Mouse (Mus musculus) MEL (cell line): ENCODE measurements around the gene Hgd.
A peak's percentile ranks its signal among the peaks of the same experiment; 100 is the strongest.

Source experiments
- CHD1 ChIP-seq: IDR thresholded peaks from 2 replicates; pipeline ENCODE4 v1.6.1; 2012; ENCODE audit warnings: low read depth, mild to moderate bottlenecking, inconsistent platforms, low read length, improper control_type of control experiment
- CTCF ChIP-seq, 3 experiments: IDR thresholded peaks in 2 of 3; conservative IDR thresholded peaks in 1 of 3; 2 replicates each; pipeline ENCODE4 v1.5.1; 2011 to 2012; ENCODE audit warnings: low read length in 3 of 3, low read depth in 2 of 3, mild to moderate bottlenecking in 2 of 3, improper control_type of control experiment in 1 of 3, inconsistent platforms in 1 of 3, mixed read lengths in 1 of 3, moderate library complexity in 1 of 3; ENCODE audit not compliant: control insufficient read depth in 1 of 3, insufficient read depth in 1 of 3, poor library complexity in 1 of 3, severe bottlenecking in 1 of 3
- EP300 ChIP-seq, 2 experiments: IDR thresholded peaks; 2 replicates each; pipeline ENCODE4 v1.6.1; 2011; ENCODE audit warnings: improper control_type of control experiment in 2 of 2, low read length in 2 of 2, low read depth in 1 of 2, mild to moderate bottlenecking in 1 of 2
- MYC ChIP-seq: IDR thresholded peaks from 2 replicates; pipeline ENCODE4 v1.6.1; 2011; ENCODE audit warnings: low read depth, mild to moderate bottlenecking, low read length, improper control_type of control experiment, moderate library complexity
- NELFE ChIP-seq: IDR thresholded peaks from 2 replicates; pipeline ENCODE4 v1.6.1; 2011; ENCODE audit warnings: low read depth, low read length, improper control_type of control experiment
- NRF1 ChIP-seq: IDR thresholded peaks from 2 replicates; pipeline ENCODE4 v1.6.1; 2014; ENCODE audit warnings: low read depth, mild to moderate bottlenecking, inconsistent platforms, low read length, improper control_type of control experiment, moderate library complexity; ENCODE audit not compliant: poor library complexity, insufficient read depth, severe bottlenecking
- POLR2A ChIP-seq, 2 experiments: IDR thresholded peaks; 2 replicates each; pipeline ENCODE4 v1.6.1; 2011 to 2012; ENCODE audit warnings: low read length in 2 of 2, mild to moderate bottlenecking in 2 of 2, control low read depth in 1 of 2, improper control_type of control experiment in 1 of 2, low read depth in 1 of 2, moderate library complexity in 1 of 2; ENCODE audit not compliant: control insufficient read depth in 1 of 2, insufficient read depth in 1 of 2, poor library complexity in 1 of 2
- RCOR1 ChIP-seq: IDR thresholded peaks from 2 replicates; pipeline ENCODE4 v1.6.1; 2012; ENCODE audit warnings: low read depth, mild to moderate bottlenecking, inconsistent platforms, low read length, improper control_type of control experiment
- ZNF384 ChIP-seq: IDR thresholded peaks from 2 replicates; pipeline ENCODE4 v1.6.1; 2012; ENCODE audit warnings: low read depth, mild to moderate bottlenecking, inconsistent platforms, low read length, improper control_type of control experiment

DNA sequence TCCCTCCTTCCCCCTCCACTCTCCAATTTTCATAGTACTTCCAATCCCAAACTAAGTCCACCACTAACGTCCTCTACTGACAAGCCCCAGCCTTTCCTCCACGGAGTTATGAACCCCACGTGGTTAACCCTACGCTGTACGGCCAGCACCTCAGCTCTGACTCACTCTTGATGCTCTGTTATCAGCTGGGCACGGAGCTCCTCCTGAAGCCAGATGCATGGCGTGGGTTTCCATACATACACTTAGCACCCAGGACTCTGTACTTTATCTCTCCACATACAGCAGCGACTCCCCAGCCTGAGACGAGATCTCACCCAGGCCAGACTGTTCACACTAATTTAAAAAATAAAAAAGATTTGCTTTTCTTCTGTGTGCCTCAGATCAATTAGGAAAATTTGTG lies 54.6 kb downstream of the Hgd start:
- no peak for TF ChIP-seq CTCF (IDR thresholded peaks at IDR 0.05 in 2 of 3, conservative IDR thresholded peaks at IDR 0.05 in 1 of 3; ENCODE audit: control insufficient read depth in 1 of 3, insufficient read depth in 1 of 3, low read depth in 2 of 3, low read length in 3 of 3, poor library complexity in 1 of 3, severe bottlenecking in 1 of 3)
- TF ChIP-seq MYC: peak; percentile 63; the same call in 1 of the 2 replicates
- no peak for TF ChIP-seq RCOR1
- no peak for TF ChIP-seq NRF1
- TF ChIP-seq ZNF384: no peak
- peak in 1 of 2 experiments; percentile 67; a peak in 3 of 4 replicates for TF ChIP-seq EP300 (IDR thresholded peaks at IDR 0.05; ENCODE audit: low read depth in 1 of 2, low read length in 2 of 2)
- no peak for TF ChIP-seq POLR2A (IDR thresholded peaks at IDR 0.05; ENCODE audit: control insufficient read depth in 1 of 2, insufficient read depth in 1 of 2, low read depth in 1 of 2, low read length in 2 of 2, poor library complexity in 1 of 2)
- no peak for TF ChIP-seq NELFE
- TF ChIP-seq CHD1: no peak
